Mouse (Mus musculus) forebrain, embryonic 16.5 days (tissue): ENCODE measurements at regions not wholly inside any gene's neighbourhood (a gene's known extent, or its start where the extent isn't known, plus 50 kb on each side); places are given as distances from the start of the nearest gene placed in this dataset.

ENCODE experiments used
- ATAC-seq: fragments of 200-750 bp; cut with Nextera tagmentation; 2 replicates; pipeline ENCODE4 v1.8.0; 2017; ENCODE audit warnings: mild to moderate bottlenecking, moderate library complexity
- H3K27ac ChIP-seq: fragments of 300-500 bp; sonication (generic); 2 replicates; pipeline ENCODE4 v1.5.1; 2014; ENCODE audit warnings: low read length, control low read depth
- H3K27me3 ChIP-seq: fragments of 300-500 bp; sonication (generic); replicated peaks from 2 replicates; pipeline ENCODE4 v1.6.1; 2014; ENCODE audit warnings: low read length; ENCODE audit not compliant: control insufficient read depth, insufficient read depth
- H3K36me3 ChIP-seq: fragments of 300-500 bp; sonication (generic); 2 replicates; pipeline ENCODE4 v1.6.1; 2014; ENCODE audit not compliant: control insufficient read depth, insufficient read depth
- H3K4me1 ChIP-seq: fragments of 300-500 bp; sonication (generic); replicated peaks from 2 replicates; pipeline ENCODE4 v1.6.1; 2014; ENCODE audit warnings: low read length; ENCODE audit not compliant: control insufficient read depth, insufficient read depth
- H3K4me2 ChIP-seq: fragments of 300-500 bp; sonication (generic); 2 replicates; pipeline ENCODE4 v1.6.1; 2014; ENCODE audit warnings: mild to moderate bottlenecking, low read length, control low read depth
- H3K4me3 ChIP-seq: fragments of 300-500 bp; sonication (generic); replicated peaks from 2 replicates; pipeline ENCODE4 v1.5.1; 2014; ENCODE audit warnings: mild to moderate bottlenecking, low read length, control low read depth
- H3K9ac ChIP-seq: fragments of 300-500 bp; sonication (generic); replicated peaks from 2 replicates; pipeline ENCODE4 v1.6.1; 2014; ENCODE audit warnings: low read depth, low read length, control low read depth
- H3K9me3 ChIP-seq: fragments of 300-500 bp; sonication (generic); 2 replicates; pipeline ENCODE4 v1.6.1; 2016; ENCODE audit warnings: low read length; ENCODE audit not compliant: control insufficient read depth
- WGBS: fragments of 180-500 bp; shearing (Covaris S2); extraction: QIAGEN DNeasy Blood & Tissue Kit; methylation state at CpG from one replicate; pipeline ENCODE4 v1.1.7; 2014; 5-methylcytosine and 5-hydroxymethylcytosine counted together

DNA sequence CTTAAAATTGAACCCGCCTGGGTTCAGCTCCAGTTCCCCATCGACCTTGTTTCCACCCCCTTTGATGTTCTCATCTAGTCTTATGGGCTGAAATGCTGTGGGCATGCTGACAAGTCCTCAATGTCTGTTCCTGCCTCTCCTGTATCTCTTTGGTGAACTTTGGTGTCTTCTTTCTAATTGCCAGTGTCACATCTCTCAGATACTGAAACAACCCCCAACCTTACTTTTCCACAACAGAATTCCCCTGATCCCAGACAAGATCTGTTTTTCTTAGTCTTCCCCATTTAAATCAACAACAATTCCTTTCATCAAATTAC, 303.5 kb downstream of the Plpp3 start:
- 9% methylated on average over 2 of the region's 2 CpGs for WGBS
- ATAC-seq, result no peak

DNA sequence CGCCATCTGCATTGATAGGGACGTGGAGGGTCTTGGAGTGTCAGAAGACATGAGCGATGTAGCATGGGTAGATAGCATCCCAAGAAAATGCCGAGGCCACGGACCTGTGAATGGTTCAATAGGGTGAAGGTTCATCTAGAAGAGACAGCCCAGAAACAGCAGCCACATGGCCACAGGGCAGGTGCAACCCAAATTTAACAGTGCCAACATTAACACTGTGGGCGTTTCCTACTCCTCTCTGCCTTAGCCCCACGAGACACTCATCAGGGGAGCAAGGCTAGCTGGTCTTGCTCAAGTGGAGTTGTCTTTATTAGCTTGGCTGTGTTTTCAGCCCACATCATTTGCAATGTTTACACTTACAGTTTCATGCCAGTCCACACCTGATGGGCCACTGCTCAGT, 310.7 kb downstream of the Plpp3 start:
- H3K27ac ChIP-seq, result no peak overlapping the region
- H3K9ac ChIP-seq, result no peak overlapping the region
- no peak overlapping the region for H3K4me3 ChIP-seq
- H3K4me1 ChIP-seq, result no peaks in the 10 kb centered on the region
- ATAC-seq, result no peak
- no peaks in the 10 kb centered on the region for H3K36me3 ChIP-seq
- H3K4me2 ChIP-seq, result no peak overlapping the region
- no peaks in the 10 kb centered on the region for H3K27me3 ChIP-seq
- no peaks in the 10 kb centered on the region for H3K9me3 ChIP-seq
- 89% methylated on average over 7 of the region's 7 CpGs for WGBS

More for the DNA sequence above, 303.5 kb downstream of the Plpp3 start:
- no peak overlapping the region for H3K9ac ChIP-seq
- no peaks in the 10 kb centered on the region for H3K9me3 ChIP-seq
- no peak overlapping the region for H3K27ac ChIP-seq
- H3K27me3 ChIP-seq, result no peaks in the 10 kb centered on the region
- no peak overlapping the region for H3K4me3 ChIP-seq
- H3K4me2 ChIP-seq, result no peak overlapping the region
- no peaks in the 10 kb centered on the region for H3K36me3 ChIP-seq
- no peaks in the 10 kb centered on the region for H3K4me1 ChIP-seq

DNA sequence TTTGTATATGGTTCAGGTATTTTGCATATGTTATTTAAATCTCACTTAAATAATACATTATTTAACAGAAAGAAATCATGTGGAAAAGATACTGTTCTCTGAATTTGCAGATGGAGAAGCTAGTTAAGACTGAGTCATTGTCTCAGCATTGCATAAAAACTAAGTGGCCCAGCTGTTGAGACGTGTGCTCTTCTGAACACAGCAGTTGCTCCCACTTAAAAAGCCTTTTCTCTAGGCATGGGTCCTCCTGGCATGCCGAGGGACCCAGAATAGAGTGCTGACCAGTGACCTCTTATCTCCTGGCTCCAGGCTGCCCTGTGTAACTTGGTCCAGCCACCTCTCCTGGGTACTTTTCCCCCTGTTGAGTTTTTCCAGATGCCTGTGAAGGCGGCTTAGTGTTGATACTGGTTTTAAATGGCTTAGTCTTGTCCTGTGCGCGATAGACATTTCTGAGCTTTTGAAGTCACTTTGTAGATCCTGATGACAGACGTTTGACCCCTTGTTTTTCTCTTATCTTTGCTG, 312.2 kb downstream of the Plpp3 start:
- H3K4me1 ChIP-seq, result no peaks in the 10 kb centered on the region
- H3K9ac ChIP-seq, result no peak overlapping the region
- no peaks in the 10 kb centered on the region for H3K27me3 ChIP-seq
- H3K9me3 ChIP-seq, result no peaks in the 10 kb centered on the region
- H3K36me3 ChIP-seq, result no peaks in the 10 kb centered on the region
- no peak overlapping the region for H3K4me3 ChIP-seq
- 80% methylated on average over 6 of the region's 6 CpGs for WGBS
- no peak for ATAC-seq
- no peak overlapping the region for H3K4me2 ChIP-seq
- H3K27ac ChIP-seq, result no peak overlapping the region

DNA sequence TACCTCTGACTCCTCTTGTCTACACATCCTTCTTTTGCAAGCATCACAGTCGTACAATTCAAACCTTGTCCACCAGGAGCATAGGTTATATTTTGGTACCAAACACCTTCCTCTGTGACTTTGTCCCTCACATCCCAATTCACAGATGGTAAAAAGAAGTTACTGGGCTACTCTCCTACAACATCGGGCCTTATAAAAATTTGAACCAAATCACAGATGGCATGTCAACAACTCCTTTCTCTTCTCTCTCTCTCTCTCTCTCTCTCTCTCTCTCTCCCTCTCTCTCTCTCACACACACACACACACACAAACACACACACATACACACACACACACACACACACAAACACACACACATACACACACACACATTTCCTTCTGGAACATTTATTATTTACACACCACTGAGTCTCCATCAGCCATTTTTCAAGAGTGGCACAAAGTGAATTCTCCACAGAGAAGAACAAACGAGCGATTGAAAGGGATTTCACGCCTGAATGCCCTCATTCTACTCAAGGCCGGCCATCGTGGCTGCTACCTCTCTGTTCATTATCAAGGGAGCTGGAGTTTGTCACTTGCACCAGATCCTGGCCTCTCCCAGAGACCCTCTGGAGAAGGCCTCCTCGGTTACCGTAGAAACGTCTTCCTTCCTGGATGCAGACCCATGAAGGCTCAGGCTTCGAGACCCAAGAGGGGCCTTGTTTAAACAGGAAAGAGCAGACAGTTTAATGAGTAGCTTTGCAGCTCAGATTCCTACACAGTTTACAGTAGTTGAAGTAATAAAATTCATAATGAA, 314.7 kb upstream of the Gm12728 start:
- Histone ChIP-seq H3K4me2 (no peak overlapping the region), H3K36me3 (no peaks in the 10 kb centered on the region), H3K4me3 (no peak overlapping the region), H3K9ac (no peak overlapping the region), H3K27me3 (no peaks in the 10 kb centered on the region), H3K4me1 (peaks cover 13% of the 10 kb centered on the region), H3K27ac (no peak overlapping the region), H3K9me3 (no peaks in the 10 kb centered on the region)
- 5% methylated on average over 11 of the region's 11 CpGs for WGBS
- ATAC-seq, result peak; percentile 95

DNA sequence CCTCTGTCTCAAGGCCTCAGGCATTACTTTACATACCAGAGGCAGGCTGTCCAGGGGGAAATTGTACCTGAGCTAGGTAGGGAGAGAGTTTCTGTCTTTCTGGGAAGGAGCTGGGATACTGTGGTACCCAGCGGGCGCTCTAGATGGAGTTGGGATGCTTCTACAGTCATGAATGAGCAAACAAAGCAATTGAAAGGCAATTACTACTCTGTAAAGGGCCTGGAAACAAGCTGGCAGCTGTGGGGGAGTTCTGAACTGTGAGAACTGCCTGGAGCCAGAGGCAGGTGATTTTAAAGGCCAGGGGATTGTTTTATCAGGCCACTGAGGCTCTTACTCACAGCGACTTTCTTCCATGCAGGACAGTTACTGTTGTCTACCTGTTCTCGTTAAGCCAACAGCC, 313.3 kb upstream of the Gm12728 start:
- peak; percentile 63; the same call in 1 of the 2 replicates for ATAC-seq

DNA sequence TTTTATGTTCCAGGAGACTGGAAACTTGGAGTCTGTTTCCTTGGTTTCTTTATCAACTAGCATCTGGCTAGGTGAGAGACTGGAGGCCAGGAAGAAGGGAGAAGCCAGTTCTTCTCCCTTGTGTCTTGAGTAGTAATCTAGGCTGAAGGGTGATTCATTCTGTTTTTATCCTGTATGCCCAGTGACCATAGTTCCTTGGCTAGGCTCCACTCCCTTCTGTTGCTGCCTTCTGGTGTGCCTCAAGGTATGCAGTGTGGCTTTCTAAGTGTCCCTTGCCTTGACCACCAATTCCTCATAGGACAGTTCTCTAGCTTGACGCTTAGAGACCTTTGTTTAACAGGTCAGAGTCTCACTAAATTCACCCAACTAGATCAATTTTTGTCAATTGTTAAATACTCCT, 303.3 kb upstream of the Gm12728 start:
- Histone ChIP-seq H3K4me1 (no peaks in the 10 kb centered on the region), H3K9ac (no peak overlapping the region), H3K27ac (no peak overlapping the region), H3K9me3 (no peaks in the 10 kb centered on the region), H3K4me2 (no peak overlapping the region), H3K36me3 (no peaks in the 10 kb centered on the region), H3K4me3 (no peak overlapping the region), H3K27me3 (no peaks in the 10 kb centered on the region)
- no peak for ATAC-seq
- WGBS, result 85% methylated on average over 1 of the region's 1 CpGs

More for the DNA sequence above, 313.3 kb upstream of the Gm12728 start:
- Histone ChIP-seq H3K9me3 (no peaks in the 10 kb centered on the region), H3K4me2 (no peak overlapping the region), H3K4me1 (peaks cover 13% of the 10 kb centered on the region), H3K9ac (no peak overlapping the region), H3K36me3 (no peaks in the 10 kb centered on the region), H3K27me3 (no peaks in the 10 kb centered on the region), H3K27ac (peak overlapping the region; percentile 43; the same call in 1 of the 2 replicates), H3K4me3 (no peak overlapping the region)
- 21% methylated on average over 4 of the region's 4 CpGs for WGBS

DNA sequence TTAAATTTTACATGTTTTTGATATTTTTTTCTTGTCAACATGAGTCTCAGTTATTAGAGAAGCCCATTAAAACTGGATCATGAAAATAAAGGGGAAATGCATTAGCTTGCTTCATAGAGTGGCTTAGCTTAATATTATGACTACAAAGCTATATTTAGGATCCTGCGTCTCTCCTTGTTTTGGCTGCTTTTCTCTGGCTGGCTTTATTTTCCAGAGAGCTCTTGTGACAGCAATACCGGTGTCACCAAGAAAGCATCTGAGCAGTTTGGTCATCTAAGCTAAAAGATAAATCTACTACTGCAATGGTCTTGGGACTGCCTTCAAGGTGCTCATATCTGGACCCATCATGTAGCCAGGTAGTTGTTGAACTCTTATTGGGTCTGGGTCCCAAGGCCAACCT, 293.5 kb upstream of the Gm12728 start:
- no peak overlapping the region for H3K4me3 ChIP-seq
- H3K9me3 ChIP-seq, result no peaks in the 10 kb centered on the region
- no peaks in the 10 kb centered on the region for H3K36me3 ChIP-seq
- no peak overlapping the region for H3K4me2 ChIP-seq
- no peaks in the 10 kb centered on the region for H3K27me3 ChIP-seq
- H3K27ac ChIP-seq, result no peak overlapping the region
- H3K4me1 ChIP-seq, result no peaks in the 10 kb centered on the region
- no peak overlapping the region for H3K9ac ChIP-seq
- ATAC-seq, result no peak
- WGBS, result 90% methylated on average over 2 of the region's 2 CpGs

DNA sequence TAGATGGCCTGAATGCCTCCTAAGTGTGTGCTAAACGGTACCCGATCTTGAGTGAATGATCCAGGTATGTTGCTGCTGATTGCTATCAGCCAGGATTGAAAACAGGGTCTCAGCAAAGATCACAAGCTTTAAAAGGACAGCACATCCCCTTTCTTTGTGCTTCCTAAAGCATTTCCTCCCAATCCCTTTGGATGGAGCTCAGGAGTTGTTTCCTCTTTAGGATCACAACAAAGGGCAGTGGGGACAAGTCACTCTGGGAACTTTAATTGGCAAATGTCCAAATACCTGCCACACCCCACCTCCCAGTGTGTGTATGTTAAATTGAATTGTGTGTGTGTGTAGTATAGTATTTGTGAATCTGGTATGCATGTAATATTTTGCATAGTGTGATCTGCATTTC, 283.5 kb upstream of the Gm12728 start:
- Histone ChIP-seq H3K27me3 (no peaks in the 10 kb centered on the region), H3K4me3 (no peak overlapping the region), H3K9me3 (no peaks in the 10 kb centered on the region), H3K9ac (no peak overlapping the region), H3K4me1 (no peaks in the 10 kb centered on the region), H3K36me3 (no peaks in the 10 kb centered on the region), H3K27ac (no peak overlapping the region), H3K4me2 (no peak overlapping the region)
- WGBS, result 67% methylated on average over 2 of the region's 2 CpGs
- no peak for ATAC-seq

DNA sequence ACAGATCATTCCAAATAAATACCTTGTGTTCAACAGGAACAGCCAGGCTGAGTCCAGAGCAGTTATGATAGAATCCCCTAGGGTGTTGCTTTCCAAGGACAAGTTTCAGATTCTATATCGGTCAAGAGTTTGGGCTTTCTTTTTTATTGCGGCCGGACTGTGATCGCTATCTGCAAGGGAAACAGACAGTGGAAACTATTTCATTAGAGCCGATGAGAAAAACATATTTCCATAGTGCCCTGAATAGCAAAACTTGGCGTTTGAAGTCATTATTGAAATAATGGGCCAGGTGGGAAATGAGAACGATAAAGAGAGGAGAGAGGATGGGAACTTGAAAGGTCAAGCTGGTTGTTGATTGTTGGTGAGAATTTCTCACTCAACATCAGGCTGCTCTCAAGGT, 282.4 kb upstream of the Gm12728 start:
- Histone ChIP-seq H3K4me1 (no peaks in the 10 kb centered on the region), H3K27me3 (no peaks in the 10 kb centered on the region), H3K27ac (no peak overlapping the region), H3K9ac (no peak overlapping the region), H3K4me3 (no peak overlapping the region), H3K4me2 (no peak overlapping the region), H3K9me3 (no peaks in the 10 kb centered on the region), H3K36me3 (no peaks in the 10 kb centered on the region)
- ATAC-seq, result no peak
- WGBS, result 92% methylated on average over 7 of the region's 7 CpGs

DNA sequence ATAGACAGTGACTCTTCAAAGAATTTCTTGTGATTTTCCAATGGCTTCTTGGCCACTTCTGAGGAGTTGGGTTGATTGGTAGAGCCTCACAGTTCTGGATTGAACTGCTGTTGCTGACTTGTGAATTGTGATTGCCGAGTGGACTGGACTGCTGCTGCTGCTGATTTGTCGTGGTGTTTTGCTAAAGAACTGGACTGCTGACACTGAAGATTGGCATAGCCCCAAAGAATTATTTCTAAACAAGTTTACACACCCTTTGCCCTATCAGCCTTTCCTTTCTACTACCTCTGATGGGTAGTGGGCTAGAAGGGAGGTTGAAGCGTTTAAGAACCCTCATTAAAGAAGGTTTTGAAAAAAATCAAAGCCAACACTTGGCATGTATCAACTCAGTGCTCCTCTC, 280.6 kb upstream of the Gm12728 start:
- no peak overlapping the region for H3K9ac ChIP-seq
- no peak overlapping the region for H3K4me3 ChIP-seq
- no peak for ATAC-seq
- no peaks in the 10 kb centered on the region for H3K9me3 ChIP-seq
- no peaks in the 10 kb centered on the region for H3K27me3 ChIP-seq
- H3K4me1 ChIP-seq, result no peaks in the 10 kb centered on the region
- WGBS, result 78% methylated on average over 3 of the region's 3 CpGs
- no peak overlapping the region for H3K27ac ChIP-seq
- H3K36me3 ChIP-seq, result no peaks in the 10 kb centered on the region
- H3K4me2 ChIP-seq, result no peak overlapping the region
